Mouse (Mus musculus): ENCODE results near the gene Ano3. TPM values are rescaled to one million over a fixed set of nuclear protein-coding genes. Genes with fewer than 3 reads are reported as not detected.

The Ano3 gene
- polyA plus RNA-seq, 1 experiment from 2014 or later = 0.19 TPM

DNA sequence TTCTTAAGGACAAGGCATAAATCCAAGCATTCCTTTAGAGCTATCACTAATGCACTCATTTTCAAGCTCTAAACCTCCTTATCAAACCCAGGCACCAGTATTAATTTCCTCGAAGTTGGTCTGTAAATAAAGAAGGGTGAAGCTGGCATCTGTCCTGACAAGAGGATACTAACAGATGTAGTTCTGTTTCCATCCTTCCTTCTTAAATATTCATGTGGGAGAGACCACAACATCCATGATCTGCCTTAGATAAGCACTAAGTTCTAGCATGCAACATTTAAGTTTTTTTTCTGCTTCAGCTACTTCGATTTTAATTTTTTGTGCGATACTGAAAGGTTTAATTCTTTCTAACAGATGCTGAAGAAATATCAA, 305 bp downstream of the Ano3 start:
- H3K4me3 ChIP-seq (ENCODE audit: low read depth, low read length) = peak overlapping the region; percentile 12; the same call in 1 of the 2 replicates

DNA sequence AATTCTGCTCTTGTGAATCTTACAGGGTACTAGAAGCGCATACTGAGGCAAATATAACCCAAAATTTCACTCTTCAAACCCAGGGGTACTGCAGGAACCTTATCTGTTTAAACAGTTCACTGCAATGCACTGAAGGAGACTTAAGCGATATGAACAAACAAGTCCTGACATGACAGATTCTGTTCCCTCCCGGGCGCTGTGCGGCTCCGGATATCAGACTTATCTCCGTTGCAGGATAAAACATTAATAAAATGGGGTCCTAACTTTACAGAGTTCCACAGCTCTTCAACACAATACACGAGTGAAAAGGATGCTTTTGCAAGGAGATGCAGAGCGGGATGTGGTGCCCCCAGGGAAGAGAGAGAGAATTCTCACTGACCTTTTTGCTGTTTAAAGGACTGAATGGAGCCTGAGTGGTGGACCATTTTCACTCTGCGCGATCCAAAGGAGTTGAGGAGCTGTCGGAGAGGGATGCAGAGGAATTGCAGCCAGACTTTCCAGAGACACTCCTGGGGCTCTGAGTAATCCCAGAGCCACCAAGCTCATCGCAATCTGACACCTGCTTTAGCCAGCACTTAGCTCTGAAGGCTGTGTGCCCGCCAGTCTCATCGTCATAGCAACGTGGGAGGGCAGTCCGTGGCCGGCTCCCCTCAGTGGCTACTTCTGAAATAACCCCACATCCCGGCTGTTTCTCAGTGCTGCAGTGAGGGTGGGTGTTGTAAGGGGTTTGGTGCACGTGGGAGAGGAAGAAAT, 868 bp downstream of the Ano3 start:
- Histone ChIP-seq H3K4me2 (replicated peaks; ENCODE audit: low read depth, low read length) (peak overlapping the region; percentile 49), H3K27ac (ENCODE audit: low read length) (no peak overlapping the region), H3K27me3 (ENCODE audit: control insufficient read depth, insufficient read depth, low read length) (no peaks in the 10 kb centered on the region), H3K4me1 (ENCODE audit: control insufficient read depth, insufficient read depth, low read length) (no peaks in the 10 kb centered on the region), H3K36me3 (ENCODE audit: control insufficient read depth, insufficient read depth, low read length) (no peaks in the 10 kb centered on the region), H3K9ac (replicated peaks; ENCODE audit: low read depth, low read length) (no peak overlapping the region), H3K4me3 (ENCODE audit: low read depth, low read length) (peak overlapping the region; percentile 12), H3K9me3 (ENCODE audit: control insufficient read depth, low read depth, low read length) (no peaks in the 10 kb centered on the region)
- WGBS = 3% methylated on average over 20 of the region's 20 CpGs
- ATAC-seq (ENCODE audit: insufficient number of reproducible peaks, insufficient read depth, low FRiP score, low read depth) = peak; percentile 74

More for the DNA sequence above, 305 bp downstream of the Ano3 start:
- WGBS = 57% methylated on average over 3 of the region's 3 CpGs
- no peak overlapping the region for H3K27ac ChIP-seq (ENCODE audit: low read length)
- no peak for ATAC-seq (ENCODE audit: insufficient number of reproducible peaks, insufficient read depth, low FRiP score, low read depth)
- no peaks in the 10 kb centered on the region for H3K9me3 ChIP-seq (ENCODE audit: control insufficient read depth, low read depth, low read length)
- H3K27me3 ChIP-seq (ENCODE audit: control insufficient read depth, insufficient read depth, low read length) = no peaks in the 10 kb centered on the region
- H3K36me3 ChIP-seq (ENCODE audit: control insufficient read depth, insufficient read depth, low read length) = no peaks in the 10 kb centered on the region
- no peaks in the 10 kb centered on the region for H3K4me1 ChIP-seq (ENCODE audit: control insufficient read depth, insufficient read depth, low read length)
- H3K4me2 ChIP-seq (replicated peaks; ENCODE audit: low read depth, low read length) = peak overlapping the region; percentile 49
- H3K9ac ChIP-seq (replicated peaks; ENCODE audit: low read depth, low read length) = no peak overlapping the region

DNA sequence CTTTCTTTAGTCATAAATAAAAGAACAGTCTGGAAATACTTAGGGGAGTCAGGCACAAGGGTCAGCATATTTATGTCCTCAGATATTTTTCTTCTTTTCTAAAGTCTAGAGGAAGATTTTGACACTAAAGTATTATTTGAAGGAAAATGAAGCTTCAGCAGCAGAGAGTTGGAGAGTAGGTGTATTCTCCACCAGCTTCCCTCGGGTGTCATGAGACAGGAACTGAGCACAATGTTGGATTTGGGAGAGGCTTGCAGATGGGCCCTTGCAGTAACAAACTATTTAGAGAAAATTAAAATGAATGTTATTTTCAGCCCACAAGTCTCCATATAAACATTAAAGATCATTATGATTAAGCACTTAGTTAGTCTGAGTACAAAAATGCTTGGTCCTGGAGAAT, 5.6 kb downstream of the Ano3 start:
- H3K27me3 ChIP-seq (ENCODE audit: control insufficient read depth, insufficient read depth, low read length) = no peaks in the 10 kb centered on the region
- H3K4me2 ChIP-seq (replicated peaks; ENCODE audit: low read depth, low read length) = no peak overlapping the region
- H3K27ac ChIP-seq (ENCODE audit: low read length) = no peak overlapping the region
- no peaks in the 10 kb centered on the region for H3K36me3 ChIP-seq (ENCODE audit: control insufficient read depth, insufficient read depth, low read length)
- WGBS = 45% methylated on average over 1 of the region's 1 CpGs
- no peaks in the 10 kb centered on the region for H3K4me1 ChIP-seq (ENCODE audit: control insufficient read depth, insufficient read depth, low read length)
- H3K9ac ChIP-seq (replicated peaks; ENCODE audit: low read depth, low read length) = no peak overlapping the region
- H3K9me3 ChIP-seq (ENCODE audit: control insufficient read depth, low read depth, low read length) = no peaks in the 10 kb centered on the region
- ATAC-seq (ENCODE audit: insufficient number of reproducible peaks, insufficient read depth, low FRiP score, low read depth) = no peak
- H3K4me3 ChIP-seq (ENCODE audit: low read depth, low read length) = no peak overlapping the region

DNA sequence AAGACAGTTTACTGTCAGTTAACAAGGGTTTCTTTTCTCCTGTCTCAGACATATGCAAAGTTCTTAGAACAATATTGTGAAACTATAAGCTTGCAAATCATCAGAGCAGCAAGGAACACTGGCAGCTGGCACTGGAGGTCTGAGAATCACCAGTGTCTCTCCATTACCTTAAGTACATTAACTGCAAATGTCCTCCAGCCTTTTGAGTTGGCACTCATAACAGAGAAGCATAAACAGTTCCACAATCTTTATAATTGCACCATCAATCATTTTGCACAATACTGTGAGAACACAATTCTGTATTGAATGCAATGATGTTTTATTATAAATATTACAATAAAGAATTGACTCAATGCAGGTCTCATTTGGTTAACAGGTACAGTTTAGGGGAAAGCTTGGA, 15.0 kb downstream of the Ano3 start:
- H3K4me1 ChIP-seq (ENCODE audit: control insufficient read depth, insufficient read depth, low read length) = no peaks in the 10 kb centered on the region
- H3K4me3 ChIP-seq (ENCODE audit: low read depth, low read length) = no peak overlapping the region
- H3K9ac ChIP-seq (replicated peaks; ENCODE audit: low read depth, low read length) = no peak overlapping the region
- no peak for ATAC-seq (ENCODE audit: insufficient number of reproducible peaks, insufficient read depth, low FRiP score, low read depth)
- no peak overlapping the region for H3K4me2 ChIP-seq (replicated peaks; ENCODE audit: low read depth, low read length)
- no peaks in the 10 kb centered on the region for H3K27me3 ChIP-seq (ENCODE audit: control insufficient read depth, insufficient read depth, low read length)
- H3K9me3 ChIP-seq (ENCODE audit: control insufficient read depth, low read depth, low read length) = no peaks in the 10 kb centered on the region
- no peaks in the 10 kb centered on the region for H3K36me3 ChIP-seq (ENCODE audit: control insufficient read depth, insufficient read depth, low read length)
- no peak overlapping the region for H3K27ac ChIP-seq (ENCODE audit: low read length)

DNA sequence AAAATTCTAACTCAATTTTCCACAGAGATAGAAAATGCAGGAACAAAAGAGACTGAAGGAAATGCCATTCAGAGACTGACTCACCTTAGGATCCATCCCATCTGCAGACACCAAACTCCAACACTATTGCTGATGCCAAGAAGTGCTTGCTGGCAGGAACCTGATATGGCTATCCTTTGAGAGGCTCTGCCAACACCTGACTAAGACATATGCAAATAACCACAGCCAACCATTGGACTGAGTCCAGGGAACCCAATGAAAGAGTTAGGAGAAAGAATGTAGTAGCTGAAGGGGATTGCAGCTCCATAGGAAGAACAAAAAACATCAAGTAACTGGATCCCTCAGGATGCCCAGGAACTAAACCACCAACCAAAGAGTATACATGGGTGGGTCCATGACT, 21.6 kb downstream of the Ano3 start:
- no peak for ATAC-seq (ENCODE audit: insufficient number of reproducible peaks, insufficient read depth, low FRiP score, low read depth)
- H3K9ac ChIP-seq (replicated peaks; ENCODE audit: low read depth, low read length) = no peak overlapping the region
- no peaks in the 10 kb centered on the region for H3K36me3 ChIP-seq (ENCODE audit: control insufficient read depth, insufficient read depth, low read length)
- H3K4me2 ChIP-seq (replicated peaks; ENCODE audit: low read depth, low read length) = no peak overlapping the region
- no peak overlapping the region for H3K27ac ChIP-seq (ENCODE audit: low read length)
- H3K4me3 ChIP-seq (ENCODE audit: low read depth, low read length) = no peak overlapping the region
- H3K4me1 ChIP-seq (ENCODE audit: control insufficient read depth, insufficient read depth, low read length) = no peaks in the 10 kb centered on the region
- H3K27me3 ChIP-seq (ENCODE audit: control insufficient read depth, insufficient read depth, low read length) = no peaks in the 10 kb centered on the region
- H3K9me3 ChIP-seq (ENCODE audit: control insufficient read depth, low read depth, low read length) = no peaks in the 10 kb centered on the region

DNA sequence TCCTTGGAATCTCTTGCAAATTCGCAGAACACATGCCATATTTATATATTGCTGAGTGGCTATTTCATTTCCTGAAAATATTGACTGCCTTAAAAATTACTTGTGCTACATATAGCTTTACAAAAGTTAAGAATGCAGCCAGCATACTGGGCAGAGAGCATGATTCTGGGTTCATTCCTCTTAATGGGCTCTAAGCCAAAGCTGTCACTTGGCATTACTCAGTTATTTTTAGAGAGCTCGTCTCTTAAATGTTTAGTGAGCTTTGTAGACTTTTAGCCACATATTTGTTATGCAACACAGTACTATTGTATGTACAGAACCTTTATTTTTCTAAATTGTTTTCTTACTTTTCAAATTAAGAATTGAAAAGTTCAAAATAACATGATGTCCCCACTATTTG, 41.2 kb downstream of the Ano3 start:
- no peaks in the 10 kb centered on the region for H3K9me3 ChIP-seq (ENCODE audit: control insufficient read depth, low read depth, low read length)
- no peaks in the 10 kb centered on the region for H3K27me3 ChIP-seq (ENCODE audit: control insufficient read depth, insufficient read depth, low read length)
- H3K27ac ChIP-seq (ENCODE audit: low read length) = no peak overlapping the region
- H3K9ac ChIP-seq (replicated peaks; ENCODE audit: low read depth, low read length) = no peak overlapping the region
- no peak overlapping the region for H3K4me2 ChIP-seq (replicated peaks; ENCODE audit: low read depth, low read length)
- H3K4me3 ChIP-seq (ENCODE audit: low read depth, low read length) = no peak overlapping the region
- ATAC-seq (ENCODE audit: insufficient number of reproducible peaks, insufficient read depth, low FRiP score, low read depth) = no peak
- no peaks in the 10 kb centered on the region for H3K36me3 ChIP-seq (ENCODE audit: control insufficient read depth, insufficient read depth, low read length)
- H3K4me1 ChIP-seq (ENCODE audit: control insufficient read depth, insufficient read depth, low read length) = no peaks in the 10 kb centered on the region
- 38% methylated on average over 2 of the region's 2 CpGs for WGBS

DNA sequence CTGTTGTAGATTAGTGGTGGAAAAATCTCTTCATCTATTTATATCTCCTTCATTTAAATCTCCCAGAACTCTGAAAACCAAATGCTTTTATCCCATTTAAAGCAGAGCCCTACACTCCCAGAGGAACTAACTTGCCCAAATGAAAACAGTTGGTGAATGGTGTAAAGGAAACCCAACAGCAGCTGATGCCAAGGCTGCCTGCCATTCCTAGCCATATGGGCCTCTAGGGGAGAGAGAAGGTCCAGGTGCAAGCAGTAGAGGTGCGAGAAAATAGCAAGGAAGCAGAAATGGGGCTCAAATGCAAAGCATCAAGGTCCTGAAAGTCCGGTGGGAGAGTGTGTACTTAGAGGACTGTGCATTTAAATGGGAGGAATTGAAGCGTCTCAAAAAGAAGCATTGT, 44.2 kb downstream of the Ano3 start:
- Histone ChIP-seq H3K9ac (replicated peaks; ENCODE audit: low read depth, low read length) (no peak overlapping the region), H3K36me3 (ENCODE audit: control insufficient read depth, insufficient read depth, low read length) (no peaks in the 10 kb centered on the region), H3K4me3 (ENCODE audit: low read depth, low read length) (no peak overlapping the region), H3K27ac (ENCODE audit: low read length) (no peak overlapping the region), H3K27me3 (ENCODE audit: control insufficient read depth, insufficient read depth, low read length) (no peaks in the 10 kb centered on the region), H3K4me1 (ENCODE audit: control insufficient read depth, insufficient read depth, low read length) (no peaks in the 10 kb centered on the region), H3K4me2 (replicated peaks; ENCODE audit: low read depth, low read length) (no peak overlapping the region), H3K9me3 (ENCODE audit: control insufficient read depth, low read depth, low read length) (no peaks in the 10 kb centered on the region)
- ATAC-seq (ENCODE audit: insufficient number of reproducible peaks, insufficient read depth, low FRiP score, low read depth) = no peak
- WGBS = 61% methylated on average over 3 of the region's 3 CpGs

DNA sequence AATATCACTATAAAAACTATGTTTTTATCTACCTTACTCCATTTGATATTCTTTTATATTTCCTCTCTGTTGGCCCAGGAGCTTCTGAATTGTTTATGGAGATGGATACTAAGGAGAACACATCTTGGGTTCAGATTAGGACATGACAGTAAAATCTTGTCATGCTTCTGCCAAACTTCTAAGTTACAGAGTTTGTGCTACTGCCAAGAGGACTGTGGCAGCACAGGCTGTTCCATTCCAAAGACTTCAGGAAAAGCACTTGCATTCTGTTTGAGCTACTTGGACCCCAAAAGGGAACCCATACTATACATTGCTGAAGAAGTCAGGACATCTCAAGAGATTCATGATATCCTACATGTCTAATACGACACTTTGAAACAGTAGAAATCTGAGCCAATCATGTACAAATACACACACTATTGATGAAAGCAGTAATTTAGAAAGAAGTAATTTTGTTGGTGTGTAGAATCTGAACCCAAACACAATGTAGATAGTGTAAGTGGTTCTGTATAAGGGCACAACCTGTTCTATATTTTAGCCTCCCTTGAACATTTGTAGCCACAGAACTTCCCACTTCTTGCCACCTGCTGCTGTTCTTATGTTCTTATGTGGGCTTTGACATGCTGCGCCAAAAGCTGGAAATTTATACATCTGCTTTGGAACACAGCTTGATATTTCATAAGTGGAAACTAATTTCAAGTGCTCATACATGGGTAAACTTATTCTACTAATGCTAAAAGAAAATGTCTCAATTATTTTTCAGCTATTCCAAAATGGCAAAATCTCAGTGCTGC, 54.0 kb downstream of the Ano3 start:
- H3K9me3 ChIP-seq (ENCODE audit: control insufficient read depth, low read depth, low read length) = no peaks in the 10 kb centered on the region

More for the DNA sequence above, 54.0 kb downstream of the Ano3 start:
- Histone ChIP-seq H3K27me3 (ENCODE audit: control insufficient read depth, insufficient read depth, low read length) (no peaks in the 10 kb centered on the region), H3K4me3 (ENCODE audit: low read depth, low read length) (no peak overlapping the region), H3K4me1 (ENCODE audit: control insufficient read depth, insufficient read depth, low read length) (no peaks in the 10 kb centered on the region), H3K9ac (replicated peaks; ENCODE audit: low read depth, low read length) (no peak overlapping the region), H3K36me3 (ENCODE audit: control insufficient read depth, insufficient read depth, low read length) (no peaks in the 10 kb centered on the region), H3K27ac (ENCODE audit: low read length) (no peak overlapping the region), H3K4me2 (replicated peaks; ENCODE audit: low read depth, low read length) (no peak overlapping the region)
- 87% methylated on average over 2 of the region's 2 CpGs for WGBS
- no peak for ATAC-seq (ENCODE audit: insufficient number of reproducible peaks, insufficient read depth, low FRiP score, low read depth)

All from stomach, embryonic 14.5 days (tissue).